Mouse (Mus musculus) ovary, postnatal 36 days (tissue): ENCODE data around the gene Vrk1.
A peak's percentile ranks its signal among the peaks of the same experiment; 100 is the strongest.

Experiments used
- DNase-seq: peaks from one replicate; pipeline ENCODE4 v3.0.0; 2022; ENCODE audit warnings: low spot score, mixed read lengths

Vrk1 gene

DNA sequence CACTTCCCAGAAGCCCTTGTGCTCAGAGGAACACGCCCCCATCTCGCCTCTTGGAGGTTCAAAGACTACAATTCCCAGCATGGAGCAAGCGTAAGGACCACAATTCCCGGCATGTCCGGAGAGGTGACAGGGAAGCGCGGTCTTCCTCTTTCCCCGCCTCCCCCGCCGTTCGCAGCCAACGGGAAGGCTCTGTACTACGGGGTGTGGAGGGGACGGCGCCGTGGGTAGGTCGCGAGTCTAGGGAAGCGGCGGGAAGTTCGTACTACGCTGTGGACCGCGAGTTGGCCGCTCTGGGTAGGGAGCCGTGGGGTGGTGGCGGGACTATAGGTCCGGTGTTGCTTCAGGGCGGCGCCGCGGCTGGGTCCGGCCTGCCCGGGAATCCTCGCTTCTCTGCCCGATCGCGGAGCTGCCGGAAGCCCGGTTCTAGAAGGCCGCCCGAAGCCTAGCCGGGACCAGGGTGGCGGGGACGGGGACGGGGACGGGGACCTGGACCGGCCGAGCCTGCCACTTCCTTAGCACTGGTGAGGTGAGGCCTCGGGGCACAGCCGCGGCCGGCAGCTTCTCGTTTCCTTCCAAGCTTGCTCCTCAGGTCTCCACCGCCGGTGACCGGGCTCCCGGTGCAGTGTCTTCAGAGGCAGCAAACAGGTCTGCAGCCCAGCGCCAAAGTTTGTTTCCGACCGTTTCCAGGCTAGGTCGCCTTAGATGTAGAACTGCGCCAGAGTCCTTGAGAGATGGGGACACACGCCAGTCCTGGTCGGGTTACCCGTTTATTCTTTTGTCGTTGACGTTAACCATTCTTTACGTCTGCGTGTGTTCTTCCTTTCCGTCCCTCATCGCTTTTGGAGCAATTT lies at the start of gene Vrk1:
TSS of gene Vrk1 (plus strand) at position 164 of the 851 bp plus-strand sequence.
- peak; percentile 93 for DNase-seq

DNA sequence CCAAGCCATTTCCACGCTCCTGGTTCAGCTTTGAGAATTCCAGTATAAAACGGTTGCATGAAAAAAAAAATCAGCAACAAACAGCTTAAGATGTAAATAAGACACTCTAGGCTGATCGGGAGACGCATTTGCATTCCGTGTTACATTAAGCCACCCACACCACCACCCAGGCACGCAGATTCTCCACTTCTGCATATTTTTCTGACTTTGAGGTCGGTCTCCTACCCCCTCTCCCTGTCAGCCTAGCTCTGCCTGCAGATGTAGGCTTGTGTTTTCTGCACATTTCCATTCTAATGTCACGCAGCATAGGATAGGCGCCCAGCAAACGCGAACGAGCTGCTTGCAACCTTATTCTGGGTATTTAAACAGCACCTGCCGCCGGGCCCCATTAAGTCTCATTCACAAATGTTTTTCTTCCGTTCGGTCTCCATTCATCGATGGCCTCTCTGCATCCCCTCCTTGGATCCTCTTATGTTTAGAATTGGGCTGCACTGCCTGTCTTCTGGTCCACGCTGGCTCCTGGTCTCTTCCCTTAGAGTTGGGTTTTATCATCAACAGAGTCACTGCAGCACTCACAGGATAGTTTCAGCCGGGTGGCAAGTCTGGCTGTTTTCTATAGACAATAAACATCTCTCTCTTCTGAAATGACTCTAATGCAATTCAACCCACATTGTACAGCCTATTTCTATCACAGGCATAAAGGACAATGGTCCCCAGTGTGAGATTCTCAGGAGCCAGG lies 49.3 kb upstream of the Vrk1 start:
- DNase-seq: no peak

DNA sequence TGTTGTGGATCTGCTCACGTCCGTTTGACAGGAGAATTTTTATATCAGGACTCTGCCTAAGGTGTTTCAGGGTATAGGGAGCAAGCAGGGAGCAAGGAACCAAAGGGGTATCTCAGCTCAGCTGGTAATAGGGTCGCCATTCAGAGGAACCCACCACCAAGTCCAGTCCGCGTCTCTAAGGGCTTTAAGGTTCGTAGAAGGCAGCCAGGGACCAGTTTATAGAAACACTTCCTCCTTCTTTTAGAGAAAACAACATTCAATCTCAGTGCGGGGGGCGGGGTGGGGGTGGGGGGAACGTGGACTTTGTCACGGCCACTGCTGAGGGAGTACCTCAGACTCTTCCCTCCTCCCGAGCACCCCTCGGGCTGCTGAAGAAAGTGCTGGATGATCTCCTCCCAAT lies 48.4 kb upstream of the Vrk1 start:
- DNase-seq: no peak

DNA sequence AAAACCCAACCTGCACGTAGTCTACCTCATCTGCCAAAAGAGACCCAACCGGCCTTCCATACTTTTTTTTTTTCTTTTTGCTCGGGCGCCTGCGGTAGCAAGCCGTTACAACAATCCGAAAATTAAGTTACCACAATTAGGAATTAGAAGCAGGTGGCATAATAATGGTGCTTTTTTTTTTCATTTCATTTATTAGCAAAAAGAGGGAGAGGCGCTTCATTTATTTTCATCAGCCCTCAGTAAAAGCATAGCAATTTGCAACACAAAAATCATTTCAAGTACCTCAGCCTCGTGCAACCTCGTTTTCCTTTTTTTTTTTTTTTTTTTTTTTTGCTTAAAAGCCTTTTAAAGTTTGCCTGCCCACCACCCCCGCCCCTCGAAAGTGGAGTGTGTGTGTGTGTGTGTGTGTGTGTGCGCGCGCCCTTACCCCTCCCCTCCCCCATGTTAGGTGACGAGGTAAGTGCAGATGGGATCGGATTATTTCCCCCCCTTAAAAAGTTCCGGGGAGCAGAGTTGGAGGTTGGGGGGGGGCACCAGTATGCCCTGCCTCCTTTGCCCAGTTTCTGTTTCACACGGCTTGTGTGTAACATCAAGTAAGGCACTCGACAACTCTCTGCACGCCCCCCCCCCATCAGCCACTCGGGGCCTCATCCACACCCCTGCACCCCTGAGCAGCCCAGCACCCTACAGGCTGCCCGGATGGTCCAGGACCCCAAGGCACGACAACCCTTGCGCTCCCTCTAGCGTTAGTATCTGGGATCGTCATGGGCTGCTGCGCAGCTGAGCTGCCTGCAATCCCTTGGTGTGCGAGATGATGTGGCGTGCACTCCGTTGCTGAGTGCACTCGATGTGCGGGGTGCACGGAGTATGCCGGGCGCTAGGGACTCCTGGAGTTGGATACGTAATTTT lies 47.7 kb upstream of the Vrk1 start:
- peak; percentile 85 for DNase-seq

DNA sequence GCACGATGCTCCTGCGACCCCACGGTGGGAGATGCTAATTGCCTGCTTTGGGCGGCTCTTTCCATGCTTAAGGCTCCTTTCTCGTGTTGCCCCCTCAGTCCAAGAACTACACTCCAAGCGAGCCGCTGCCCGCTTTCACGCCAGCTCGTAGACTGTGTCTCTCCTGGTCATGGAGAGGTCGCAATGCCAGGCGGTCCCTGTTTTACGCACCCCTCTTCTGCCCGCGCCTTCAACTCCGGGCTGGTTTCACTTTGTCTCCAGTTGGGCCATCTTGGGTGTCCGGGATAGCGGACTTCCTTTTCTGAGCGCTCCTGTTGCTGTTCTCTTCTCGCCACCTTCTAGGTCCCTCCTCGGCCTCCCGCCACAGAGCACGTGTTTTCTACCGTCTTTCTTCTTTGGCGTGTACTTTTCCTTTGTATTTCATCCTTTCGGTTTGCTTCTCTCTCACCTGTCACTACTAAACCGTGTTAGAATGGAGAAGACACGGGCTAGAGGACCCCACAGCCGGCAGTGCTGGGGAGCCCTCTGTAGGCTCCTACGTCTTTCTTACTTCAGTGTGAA lies 46.9 kb upstream of the Vrk1 start:
- no peak for DNase-seq

DNA sequence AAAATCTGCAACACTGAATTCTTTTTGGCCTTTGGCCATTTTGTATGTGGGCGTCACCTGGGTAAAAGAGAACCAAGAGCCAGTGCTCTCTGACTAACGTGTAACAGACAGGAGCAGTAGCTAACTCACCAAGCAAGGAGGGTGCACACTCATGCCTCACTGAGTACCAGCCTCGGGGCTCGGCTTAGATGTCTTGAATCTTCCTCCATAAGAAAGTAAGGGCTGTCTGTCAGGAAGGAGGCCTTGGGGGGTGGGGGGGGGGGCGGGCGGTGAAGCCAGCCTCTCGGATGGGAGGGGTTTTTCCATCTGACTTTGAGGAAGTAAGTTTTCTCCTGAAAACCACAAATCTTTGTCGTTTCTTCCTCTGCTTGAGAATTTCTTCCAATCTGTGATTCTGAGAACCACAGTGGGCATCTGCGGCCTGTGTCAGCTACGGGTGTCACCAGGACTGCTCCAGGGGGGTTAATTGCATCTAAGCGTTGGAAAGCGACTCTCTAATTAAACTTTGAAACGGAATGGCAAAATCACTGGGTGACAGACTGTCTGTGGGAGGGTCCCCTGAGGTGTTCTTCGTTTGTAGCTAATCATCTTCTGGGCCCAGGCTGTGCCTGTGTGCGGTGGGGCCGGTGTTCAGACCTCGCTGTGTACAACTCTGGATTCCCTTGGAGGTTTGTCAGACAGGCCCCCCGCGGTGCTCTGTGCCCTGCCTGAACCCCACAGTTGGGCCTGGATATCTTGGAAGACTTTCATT lies 43.0 kb upstream of the Vrk1 start:
- no peak for DNase-seq

DNA sequence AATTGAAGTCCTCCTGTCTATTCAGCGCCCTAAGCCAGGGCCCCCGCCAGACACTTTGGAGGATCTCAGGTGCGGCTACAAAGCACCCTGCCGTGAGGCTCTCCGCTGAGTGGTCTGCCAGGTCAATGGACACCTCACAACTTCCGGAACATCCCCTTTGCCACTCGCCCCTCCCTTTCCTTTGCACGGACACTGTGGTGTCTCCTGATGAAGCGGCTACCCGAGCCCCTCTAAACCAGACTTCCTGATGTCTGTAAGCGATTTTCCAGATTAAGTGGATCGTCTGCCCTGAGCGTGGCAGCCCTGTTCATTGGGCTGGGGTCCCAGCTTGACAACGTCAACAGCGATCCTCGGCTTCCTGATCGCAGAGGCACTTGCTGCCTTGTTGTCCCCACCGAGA lies 42.2 kb upstream of the Vrk1 start:
- no peak for DNase-seq

DNA sequence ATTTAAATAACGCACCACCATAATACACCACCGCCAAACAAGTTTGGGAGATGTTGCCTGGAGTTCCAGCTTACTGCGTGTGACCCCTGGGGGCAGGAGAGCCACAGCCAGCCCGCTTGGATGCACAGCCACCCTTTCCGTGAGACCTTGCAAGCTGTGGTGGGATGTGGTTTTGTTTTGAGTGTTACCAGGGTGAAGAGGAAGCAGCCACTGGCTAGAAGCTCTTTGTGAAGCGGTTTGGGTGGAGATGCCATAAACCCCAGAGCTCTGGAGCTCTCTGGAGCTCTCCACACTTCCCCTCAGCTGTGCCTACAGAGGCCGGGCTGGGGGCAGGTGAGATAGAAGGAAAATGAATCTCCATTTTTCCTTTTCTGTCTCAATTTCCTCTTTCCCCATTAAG lies 38.8 kb upstream of the Vrk1 start:
- no peak for DNase-seq

DNA sequence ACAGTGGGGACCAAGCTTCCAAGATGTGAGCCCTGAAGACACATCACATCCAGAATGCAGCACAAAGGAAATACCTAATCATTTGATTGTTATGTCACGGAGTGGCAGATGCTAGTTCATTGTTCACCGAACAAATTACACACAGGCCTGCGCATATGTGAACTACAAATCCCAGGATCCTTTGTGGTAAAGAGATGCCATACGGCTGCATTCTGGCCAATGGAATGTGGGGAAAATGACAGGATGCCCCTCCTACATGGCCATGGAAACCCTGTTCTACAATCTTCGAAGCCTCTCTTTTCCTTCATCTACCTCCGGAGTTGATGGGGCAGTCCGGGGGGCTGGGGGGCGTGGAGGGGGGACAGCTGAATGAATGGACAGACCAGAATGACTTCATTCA lies 37.4 kb upstream of the Vrk1 start:
- DNase-seq: no peak

DNA sequence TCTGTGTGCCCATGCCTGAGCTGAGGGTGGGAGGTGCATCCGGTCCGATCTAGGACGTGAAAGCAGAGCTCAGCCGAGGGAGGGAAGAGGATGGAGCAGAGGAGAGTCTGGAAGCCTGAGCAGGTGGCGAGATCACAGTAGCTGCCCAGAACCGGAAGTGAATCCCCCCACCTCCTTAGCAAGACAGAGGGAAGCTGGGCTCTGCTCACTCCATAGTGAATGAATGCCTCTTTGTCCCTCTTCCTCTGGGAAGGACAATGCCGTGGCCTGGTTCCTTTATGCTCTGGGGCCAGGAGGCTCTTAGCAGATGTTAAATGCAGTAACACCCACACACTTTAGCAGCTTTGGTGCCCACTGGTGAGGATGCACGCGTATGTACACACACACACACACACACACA lies 36.3 kb upstream of the Vrk1 start:
- no peak for DNase-seq

DNA sequence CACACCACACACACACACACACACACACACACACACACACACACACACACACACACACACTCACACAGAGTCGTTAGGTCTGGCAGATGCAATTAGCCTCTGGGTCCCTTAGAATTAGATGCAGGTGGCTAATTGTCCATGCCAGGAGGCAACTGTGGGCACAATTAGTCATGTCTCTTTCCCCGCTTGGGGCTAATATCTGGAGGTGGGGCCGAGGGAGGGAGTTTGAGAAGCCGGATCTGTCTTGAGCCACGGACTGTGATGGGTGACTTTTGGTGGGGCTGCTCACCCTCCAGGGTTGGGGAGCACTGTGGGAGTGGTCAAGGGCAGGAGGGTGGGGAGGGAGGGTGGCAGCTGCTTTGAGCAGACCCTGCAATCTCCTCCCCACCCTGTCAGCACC lies 35.9 kb upstream of the Vrk1 start:
- DNase-seq: no peak

DNA sequence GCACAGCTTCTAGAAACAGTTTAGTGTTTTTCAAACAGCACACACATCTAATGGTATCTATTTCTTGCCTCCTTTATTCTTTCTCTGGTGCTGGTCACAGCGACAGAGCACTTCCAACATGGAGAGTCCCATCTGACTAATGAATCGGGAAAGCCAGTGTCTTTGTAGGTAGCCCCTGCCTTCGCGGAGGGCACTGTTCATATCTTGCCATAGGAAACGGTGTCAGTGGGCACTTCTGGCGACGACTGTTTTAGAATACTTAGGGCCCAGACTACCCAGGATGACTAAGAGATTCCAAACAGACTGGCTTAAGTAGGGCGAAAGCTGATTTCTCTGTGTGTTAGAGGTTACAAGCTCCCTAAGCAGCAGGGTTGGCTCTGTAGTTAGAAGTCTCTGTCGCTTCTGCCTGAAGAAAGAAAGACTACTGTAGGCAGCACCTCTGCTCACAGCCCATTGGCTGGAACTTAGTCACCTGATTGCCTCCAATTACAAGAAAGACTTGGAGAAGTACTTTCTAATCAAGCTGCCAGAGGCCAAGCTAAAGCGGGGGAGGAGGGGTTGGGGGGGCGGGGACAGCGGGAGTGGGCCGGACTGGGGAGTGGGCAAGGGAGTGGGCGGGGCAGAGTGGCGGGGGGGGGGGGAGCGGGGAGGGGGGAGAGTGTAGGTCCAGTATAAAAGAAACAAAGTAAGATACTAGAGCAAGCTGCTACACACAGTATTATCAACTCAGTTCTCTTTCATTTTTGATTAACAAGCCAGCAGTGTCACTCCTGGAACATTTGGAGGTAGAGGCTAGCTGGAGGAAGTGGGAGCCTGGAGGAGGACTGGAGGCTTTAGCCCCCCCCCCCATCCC lies 28.7 kb upstream of the Vrk1 start:
- no peak for DNase-seq

DNA sequence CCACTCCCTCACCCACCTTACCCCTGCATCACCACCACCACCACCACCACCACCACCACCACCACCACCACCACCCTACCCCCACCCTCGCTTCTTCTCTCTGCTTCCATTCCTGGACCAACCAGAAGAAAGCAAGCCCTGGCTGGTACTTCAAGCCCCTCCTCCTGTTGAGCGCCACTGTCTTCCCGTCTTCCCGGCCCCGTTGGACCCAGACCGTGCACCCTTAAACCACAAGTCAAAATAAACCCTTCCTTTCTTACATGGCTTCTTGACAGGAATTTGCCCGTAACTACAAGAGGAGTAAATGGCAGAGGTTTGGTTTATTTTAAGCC lies 28.1 kb upstream of the Vrk1 start:
- no peak for DNase-seq

DNA sequence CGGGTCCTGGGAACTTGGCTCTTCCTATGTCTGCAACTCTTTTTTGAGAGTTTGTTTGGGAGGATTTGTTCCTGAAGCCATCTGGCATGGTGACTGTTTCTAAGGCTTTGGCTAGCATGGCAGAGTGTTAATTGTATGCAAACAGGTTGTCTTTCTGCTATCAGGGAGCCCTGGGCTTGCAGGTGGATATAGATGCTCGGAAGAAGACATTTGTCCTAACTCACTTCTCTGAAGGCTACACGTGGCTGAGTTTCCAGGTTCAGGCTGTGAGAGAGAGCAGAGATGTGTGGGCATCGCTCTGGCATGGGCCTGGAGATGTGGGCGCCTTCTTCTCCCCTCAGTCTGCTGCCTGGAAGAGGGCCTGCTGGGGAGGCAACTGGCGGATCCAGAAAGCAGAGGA lies 27.4 kb upstream of the Vrk1 start:
- no peak for DNase-seq

DNA sequence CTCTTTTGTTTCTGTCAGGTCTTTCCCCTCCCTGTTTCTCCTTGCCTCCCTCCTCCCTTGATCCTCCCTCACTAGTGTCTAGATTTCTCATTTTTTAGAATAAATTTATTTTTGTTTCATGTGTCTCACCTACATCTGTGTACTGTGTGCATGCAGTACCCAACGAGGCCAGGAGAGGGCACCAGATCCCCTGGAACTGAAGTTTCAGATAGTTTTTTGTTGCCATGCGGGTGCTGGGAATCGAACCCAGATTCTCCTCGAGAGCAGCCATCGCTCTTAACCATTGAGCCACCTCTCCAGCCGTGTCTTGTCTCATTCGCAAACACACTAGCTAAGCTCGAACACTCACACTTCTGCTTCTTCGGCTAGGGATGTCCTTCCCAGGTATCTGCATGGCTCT lies 26.5 kb upstream of the Vrk1 start:
- DNase-seq: no peak

DNA sequence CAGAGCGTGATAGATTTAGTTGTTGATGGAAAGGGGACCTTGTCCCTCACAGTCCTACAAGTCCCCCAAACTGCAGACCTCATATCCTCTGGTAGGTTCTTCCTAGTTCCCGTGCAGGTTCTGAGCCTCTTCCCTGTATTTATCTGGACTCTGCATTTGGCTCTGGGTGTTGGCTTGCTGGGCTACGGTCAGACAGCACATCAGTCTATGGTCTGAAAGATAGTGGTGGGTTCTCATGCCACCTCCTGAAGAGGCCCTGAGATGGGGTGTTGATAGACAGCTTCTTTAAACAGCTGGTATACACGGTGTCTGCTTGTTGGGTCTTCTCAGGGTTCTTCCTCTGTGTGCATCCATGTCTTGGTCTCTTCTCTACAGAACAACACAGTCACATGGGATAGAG lies 21.6 kb upstream of the Vrk1 start:
- DNase-seq: no peak

DNA sequence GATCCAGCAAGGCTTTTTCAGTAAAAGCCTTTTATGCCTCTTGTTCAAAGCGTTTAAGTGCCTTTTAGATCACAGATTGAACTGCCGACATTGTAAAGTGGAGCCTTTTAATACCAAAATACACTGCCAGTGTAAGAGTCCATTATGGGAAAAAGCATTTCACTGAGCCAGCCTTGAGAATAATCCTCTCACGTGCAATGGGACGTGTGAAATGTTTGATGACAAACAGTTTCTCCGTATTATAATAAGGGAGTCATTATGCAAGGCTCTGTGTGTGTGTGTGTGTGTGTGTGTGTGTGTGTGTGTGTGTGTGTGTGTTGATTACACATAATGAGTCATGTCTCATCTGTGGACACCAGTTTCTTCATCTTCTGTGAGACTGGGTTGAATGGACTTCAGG lies 17.3 kb upstream of the Vrk1 start:
- no peak for DNase-seq

DNA sequence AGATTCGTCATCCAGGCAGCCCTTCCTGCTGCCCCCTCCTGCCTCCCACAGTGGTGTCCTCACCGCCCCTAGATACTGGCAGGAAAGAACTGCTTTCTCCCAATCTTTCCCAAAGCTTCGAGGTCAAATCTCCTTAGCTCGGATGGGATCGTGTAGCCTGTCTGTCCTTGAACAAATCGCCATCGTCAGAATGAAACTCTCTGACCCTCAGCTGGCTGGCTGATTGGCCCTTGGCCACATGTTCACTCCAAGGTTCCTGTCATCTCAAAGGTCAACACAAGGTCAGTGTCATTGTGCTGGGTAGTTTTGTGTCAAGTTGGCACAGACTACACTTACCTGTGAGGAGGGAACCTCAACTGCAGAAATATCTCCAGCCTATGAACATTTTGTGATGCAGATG lies 16.7 kb upstream of the Vrk1 start:
- no peak for DNase-seq

DNA sequence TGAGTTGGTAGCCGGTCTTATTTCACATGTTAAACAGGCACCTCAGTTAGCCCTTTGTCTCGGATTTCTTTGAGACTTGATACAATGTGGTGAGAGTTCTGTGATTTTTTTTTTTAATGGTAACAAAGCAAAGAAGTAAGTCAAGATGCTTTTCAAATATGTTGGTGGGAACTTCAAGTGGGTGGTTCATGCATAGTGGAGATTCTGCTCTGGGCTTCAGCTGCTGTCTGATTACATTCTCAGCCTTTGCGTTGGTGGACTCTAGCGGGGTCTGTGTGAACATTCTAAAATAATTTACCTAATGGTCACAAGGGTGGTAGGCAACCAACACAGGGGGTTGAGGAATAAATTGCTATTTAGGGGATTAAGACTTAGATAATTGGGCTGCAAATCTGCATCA lies 14.1 kb upstream of the Vrk1 start:
- DNase-seq: no peak

DNA sequence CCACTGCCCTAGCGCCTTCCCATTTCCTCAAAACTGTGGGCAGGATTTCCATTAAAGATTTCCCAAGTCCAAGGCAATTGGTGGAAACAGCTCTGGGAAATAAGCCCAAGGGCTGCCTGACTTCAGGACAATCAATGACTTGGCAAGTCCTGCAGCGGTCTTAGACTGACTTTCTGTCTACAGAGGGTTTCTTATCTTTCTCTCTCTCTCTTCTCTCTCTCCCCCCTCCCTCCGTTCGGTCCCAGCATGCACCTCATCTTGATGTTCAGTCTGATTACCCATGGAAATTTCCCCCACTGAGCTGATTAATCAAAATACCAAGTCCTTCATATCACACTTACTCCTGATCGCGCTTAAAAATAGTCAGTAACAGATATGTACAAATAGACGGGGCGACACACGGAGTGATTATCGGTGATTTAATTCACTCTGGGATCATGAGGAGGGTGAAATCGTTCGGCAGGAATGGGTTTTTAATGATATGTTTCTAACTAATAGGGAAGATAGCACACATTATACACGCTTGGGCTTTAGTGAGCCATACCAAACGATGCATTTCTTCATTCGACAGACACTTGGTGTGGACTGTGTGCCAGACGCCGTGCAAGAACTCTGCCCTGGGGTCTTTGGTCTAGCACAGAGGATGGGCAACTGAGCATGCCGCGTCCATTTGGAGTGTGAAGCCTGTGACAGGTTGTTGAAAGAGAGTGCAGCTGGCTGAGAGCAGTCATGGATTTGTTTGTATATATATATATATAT lies 12.8 kb upstream of the Vrk1 start:
- no peak for DNase-seq
